Mouse (Mus musculus) neural tube, embryonic 11.5 days (tissue): ENCODE results near the gene Rad50. TPM values are rescaled to one million over a fixed set of nuclear protein-coding genes. Genes with fewer than 3 reads are reported as not detected.

Experiments used
- ATAC-seq: fragments of 200-750 bp; cut with Nextera tagmentation; 2 replicates; pipeline ENCODE4 v1.8.0; 2017; ENCODE audit warnings: moderate number of reproducible peaks, mild to moderate bottlenecking, moderate TSS enrichment, moderate library complexity; ENCODE audit not compliant: insufficient read depth, low FRiP score, low TSS enrichment
- DNase-seq: peaks from one replicate; pipeline ENCODE4 v3.0.0-alpha.2; 2015; ENCODE audit warnings: low spot score
- H3K27ac ChIP-seq: fragments of 300-500 bp; sonication (generic); 2 replicates; pipeline ENCODE4 v1.5.1; 2014; ENCODE audit warnings: low read depth, mild to moderate bottlenecking, low read length
- H3K27me3 ChIP-seq: fragments of 300-500 bp; sonication (generic); 2 replicates; pipeline ENCODE4 v1.6.1; 2014; ENCODE audit warnings: mild to moderate bottlenecking, low read length, mixed read lengths; ENCODE audit not compliant: control insufficient read depth, insufficient read depth
- H3K36me3 ChIP-seq: fragments of 300-500 bp; sonication (generic); 2 replicates; pipeline ENCODE4 v1.6.1; 2014; ENCODE audit warnings: mild to moderate bottlenecking, low read length, moderate library complexity, mixed read lengths; ENCODE audit not compliant: control insufficient read depth, insufficient read depth
- H3K4me1 ChIP-seq: fragments of 300-500 bp; sonication (generic); 2 replicates; pipeline ENCODE4 v1.6.1; 2014; ENCODE audit warnings: low read length, mixed read lengths; ENCODE audit not compliant: control insufficient read depth, insufficient read depth
- H3K4me2 ChIP-seq: fragments of 300-500 bp; sonication (generic); 2 replicates; pipeline ENCODE4 v1.6.1; 2014; ENCODE audit warnings: low read depth, mild to moderate bottlenecking, moderate library complexity
- H3K4me3 ChIP-seq: fragments of 300-500 bp; sonication (generic); 2 replicates; pipeline ENCODE4 v1.5.1; 2014; ENCODE audit warnings: low read depth, low read length
- H3K9ac ChIP-seq: fragments of 300-500 bp; sonication (generic); 2 replicates; pipeline ENCODE4 v1.6.1; 2014; ENCODE audit warnings: mild to moderate bottlenecking, low read length
- H3K9me3 ChIP-seq: fragments of 300-500 bp; sonication (generic); 2 replicates; pipeline ENCODE4 v1.6.1; 2016; ENCODE audit warnings: low read length; ENCODE audit not compliant: control insufficient read depth
- WGBS: fragments of 180-500 bp; shearing (Covaris S2); extraction: QIAGEN DNeasy Blood & Tissue Kit; methylation state at CpG from one replicate; pipeline ENCODE4 v1.1.7; 2014; 5-methylcytosine and 5-hydroxymethylcytosine counted together
- polyA plus RNA-seq: library from polyadenylated mRNA; unstranded; fragments of >200 nt; fragmentation: Nextera tagmentation; extraction: Ambion mirVana; gene quantifications from 2 replicates; pipeline ENCODE4 v1.2.1, GENCODE M21; 2014

Rad50 gene
- polyA plus RNA-seq, 1 experiment from 2014 or later, result 17.3 TPM

DNA sequence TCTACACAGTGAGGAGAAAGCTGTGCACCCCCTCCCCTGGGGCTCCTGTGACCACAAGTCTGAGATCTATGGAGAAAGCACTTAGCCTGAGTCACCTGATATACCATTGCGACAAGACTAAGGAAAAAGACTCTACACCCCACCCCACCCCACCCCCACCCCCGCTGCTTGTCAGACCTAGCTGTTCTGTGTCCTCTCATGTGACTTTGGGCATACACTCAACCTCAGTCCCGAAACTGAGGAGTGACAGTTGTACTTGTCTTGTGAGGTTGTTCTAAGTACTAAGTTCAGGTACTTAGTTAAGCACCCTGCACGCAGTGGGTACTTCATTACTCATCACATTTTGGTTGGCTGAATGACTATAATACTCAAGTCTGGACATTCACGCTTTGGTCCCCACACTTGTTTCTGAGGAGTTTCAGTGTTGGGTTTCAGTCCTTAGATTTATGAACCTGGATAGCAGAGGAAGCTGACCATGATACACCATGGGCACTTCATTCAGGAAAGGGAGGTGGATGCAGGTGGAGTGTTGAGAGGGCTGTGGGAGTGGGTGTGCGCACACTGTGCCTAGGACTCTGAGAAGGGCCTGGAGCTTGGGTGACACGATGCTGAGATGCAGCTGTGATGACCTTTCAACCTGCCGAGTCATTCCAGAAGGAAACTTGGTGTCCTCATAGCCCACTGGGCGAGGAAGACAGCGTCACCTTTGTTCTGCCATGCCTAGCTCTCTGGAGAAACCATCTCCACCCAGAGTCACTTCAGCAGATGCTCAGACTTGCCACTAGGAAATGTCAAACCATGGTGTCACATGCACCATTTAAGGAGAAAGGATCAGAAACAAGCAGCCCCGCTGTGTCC lies 85.3 kb downstream of the Rad50 start:
- WGBS, result 89% methylated on average over 11 of the region's 11 CpGs
- H3K36me3 ChIP-seq, result no peaks in the 10 kb centered on the region
- no peak overlapping the region for H3K4me2 ChIP-seq
- H3K27me3 ChIP-seq, result no peaks in the 10 kb centered on the region
- ATAC-seq (no peak), DNase-seq (no peak)
- H3K9ac ChIP-seq, result no peak overlapping the region
- H3K27ac ChIP-seq, result no peak overlapping the region
- H3K9me3 ChIP-seq, result 0 out of 2 replicates have a peak, but pooled peaks cover 3% of the 10 kb centered on the region
- no peaks in the 10 kb centered on the region for H3K4me1 ChIP-seq
- H3K4me3 ChIP-seq, result no peak overlapping the region

DNA sequence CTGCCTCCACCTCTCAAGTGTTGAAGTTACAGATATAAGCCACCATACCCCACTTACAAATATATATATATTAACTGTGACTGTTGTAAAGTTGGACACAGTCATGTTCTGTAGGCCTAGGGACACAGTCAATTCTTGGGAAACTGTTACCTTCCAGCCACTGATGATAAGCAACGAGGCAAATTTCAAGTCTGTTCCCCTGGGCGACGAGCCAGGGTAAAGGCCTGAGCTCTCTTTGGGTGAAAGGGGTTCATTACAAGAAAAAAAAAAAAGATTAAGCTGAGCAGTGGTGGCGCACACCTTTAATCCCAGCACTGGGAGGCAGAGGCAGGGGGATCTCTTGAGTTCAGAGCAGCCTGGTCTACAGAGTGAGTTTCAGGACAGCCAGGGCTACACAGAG lies 87.0 kb downstream of the Rad50 start:
- WGBS, result 90% methylated on average over 4 of the region's 4 CpGs
- DNase-seq (no peak), ATAC-seq (no peak)
- H3K4me3 ChIP-seq, result no peak overlapping the region
- H3K27ac ChIP-seq, result no peak overlapping the region
- no peaks in the 10 kb centered on the region for H3K27me3 ChIP-seq
- H3K4me1 ChIP-seq, result no peaks in the 10 kb centered on the region
- no peak overlapping the region for H3K9ac ChIP-seq
- no peak overlapping the region for H3K4me2 ChIP-seq
- H3K9me3 ChIP-seq, result 0 out of 2 replicates have a peak, but pooled peaks cover 3% of the 10 kb centered on the region
- no peaks in the 10 kb centered on the region for H3K36me3 ChIP-seq

DNA sequence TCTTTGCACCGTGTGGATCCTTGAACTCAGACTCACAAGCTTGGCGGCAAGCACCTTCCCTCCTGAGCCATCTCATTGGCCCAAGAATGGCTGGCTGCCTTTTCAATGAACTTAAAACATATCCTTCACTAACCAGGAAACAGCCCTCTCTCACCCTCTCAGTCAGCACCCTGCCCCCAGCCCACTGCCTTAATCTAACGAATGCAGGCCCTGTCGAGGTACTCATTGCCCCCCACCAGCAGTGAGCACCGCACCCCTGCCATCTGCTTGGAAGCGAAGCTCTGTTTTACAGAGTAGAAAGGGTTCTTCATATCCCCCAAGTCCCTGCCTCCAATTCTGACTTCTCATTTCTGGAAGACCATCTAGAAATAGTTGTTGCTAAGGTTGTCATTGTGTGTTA lies 87.7 kb downstream of the Rad50 start:
- ATAC-seq, result no peak
- Histone ChIP-seq H3K4me3 (no peak overlapping the region), H3K4me2 (no peak overlapping the region), H3K36me3 (no peaks in the 10 kb centered on the region), H3K9me3 (0 out of 2 replicates have a peak, but pooled peaks cover 3% of the 10 kb centered on the region), H3K9ac (no peak overlapping the region), H3K27ac (no peak overlapping the region), H3K4me1 (no peaks in the 10 kb centered on the region), H3K27me3 (no peaks in the 10 kb centered on the region)
- WGBS, result 69% methylated on average over 6 of the region's 6 CpGs
- DNase-seq, result no peak

DNA sequence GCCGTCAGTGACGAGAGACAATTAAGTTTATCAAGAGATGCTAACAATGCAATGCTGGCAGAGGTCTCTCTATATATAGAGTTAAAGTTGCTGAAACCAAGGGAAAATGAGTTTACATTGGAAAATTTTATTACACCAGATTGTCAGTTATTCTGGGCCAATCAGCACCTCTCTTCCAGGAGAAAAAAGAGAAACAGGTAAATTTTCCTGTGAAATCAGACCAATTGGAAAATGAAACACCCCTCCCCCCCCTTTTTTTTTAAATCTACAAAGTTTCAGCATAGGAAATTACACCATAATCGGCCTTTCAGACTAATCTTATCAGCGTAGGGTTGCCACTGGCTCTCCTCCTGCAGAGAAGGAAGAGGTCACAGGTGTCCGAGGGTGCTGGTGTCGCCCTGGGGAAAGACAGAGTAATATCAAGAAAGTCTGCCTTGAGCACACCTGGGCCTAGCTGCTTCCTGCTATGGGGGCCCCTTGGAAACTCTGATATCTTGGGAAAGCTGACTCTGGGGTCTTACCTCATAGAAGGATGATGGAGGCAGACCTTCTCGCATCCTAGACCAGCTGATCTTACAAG lies 88.4 kb downstream of the Rad50 start, which contains the start of gene Il4:
Gene Il4 (minus strand): TSS at position 51 of the 580 bp plus-strand sequence.
- Histone ChIP-seq H3K36me3 (no peaks in the 10 kb centered on the region), H3K4me2 (no peak within 1 kb of the TSS), H3K27me3 (no peaks in the 10 kb centered on the region), H3K9me3 (no peaks in the 10 kb centered on the region), H3K9ac (no peak within 1 kb of the TSS), H3K4me1 (no peaks in the 10 kb centered on the region), H3K27ac (no peak within 1 kb of the TSS), H3K4me3 (no peak within 1 kb of the TSS)
- no peak for ATAC-seq
- WGBS, result 83% methylated on average over 7 of the region's 7 CpGs
- DNase-seq, result no peak

DNA sequence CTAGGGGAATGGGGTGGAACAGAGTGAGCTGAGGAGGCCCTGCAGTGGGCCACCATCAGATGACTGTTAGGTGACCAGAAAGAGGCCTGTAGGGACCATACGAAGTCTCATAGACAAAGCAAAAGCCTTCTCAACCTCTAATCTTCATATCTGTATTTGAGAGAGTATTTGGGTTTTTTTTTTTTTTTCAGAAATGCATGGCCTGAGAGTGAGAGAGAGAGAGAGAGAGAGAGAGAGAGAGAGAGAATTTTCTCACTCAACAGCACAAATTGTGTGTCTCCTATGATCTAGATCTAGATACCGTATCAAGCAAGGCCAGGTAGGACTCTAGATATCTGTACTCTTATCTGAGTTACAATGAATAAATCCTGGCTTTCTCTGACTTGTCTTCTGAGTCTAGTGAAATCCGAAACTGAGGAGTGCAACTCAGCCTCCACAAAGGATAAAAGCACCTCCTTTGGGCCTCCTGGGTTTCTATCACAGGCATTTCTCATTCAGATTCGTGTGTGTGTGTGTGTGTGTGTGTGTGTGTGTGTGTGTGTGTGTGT lies 89.5 kb downstream of the Rad50 start:
- H3K27me3 ChIP-seq, result no peaks in the 10 kb centered on the region
- no peak overlapping the region for H3K27ac ChIP-seq
- no peaks in the 10 kb centered on the region for H3K9me3 ChIP-seq
- ATAC-seq (no peak), DNase-seq (no peak)
- H3K4me3 ChIP-seq, result no peak overlapping the region
- H3K4me2 ChIP-seq, result no peak overlapping the region
- no peaks in the 10 kb centered on the region for H3K4me1 ChIP-seq
- H3K9ac ChIP-seq, result no peak overlapping the region
- H3K36me3 ChIP-seq, result no peaks in the 10 kb centered on the region
- 78% methylated on average over 4 of the region's 4 CpGs for WGBS

DNA sequence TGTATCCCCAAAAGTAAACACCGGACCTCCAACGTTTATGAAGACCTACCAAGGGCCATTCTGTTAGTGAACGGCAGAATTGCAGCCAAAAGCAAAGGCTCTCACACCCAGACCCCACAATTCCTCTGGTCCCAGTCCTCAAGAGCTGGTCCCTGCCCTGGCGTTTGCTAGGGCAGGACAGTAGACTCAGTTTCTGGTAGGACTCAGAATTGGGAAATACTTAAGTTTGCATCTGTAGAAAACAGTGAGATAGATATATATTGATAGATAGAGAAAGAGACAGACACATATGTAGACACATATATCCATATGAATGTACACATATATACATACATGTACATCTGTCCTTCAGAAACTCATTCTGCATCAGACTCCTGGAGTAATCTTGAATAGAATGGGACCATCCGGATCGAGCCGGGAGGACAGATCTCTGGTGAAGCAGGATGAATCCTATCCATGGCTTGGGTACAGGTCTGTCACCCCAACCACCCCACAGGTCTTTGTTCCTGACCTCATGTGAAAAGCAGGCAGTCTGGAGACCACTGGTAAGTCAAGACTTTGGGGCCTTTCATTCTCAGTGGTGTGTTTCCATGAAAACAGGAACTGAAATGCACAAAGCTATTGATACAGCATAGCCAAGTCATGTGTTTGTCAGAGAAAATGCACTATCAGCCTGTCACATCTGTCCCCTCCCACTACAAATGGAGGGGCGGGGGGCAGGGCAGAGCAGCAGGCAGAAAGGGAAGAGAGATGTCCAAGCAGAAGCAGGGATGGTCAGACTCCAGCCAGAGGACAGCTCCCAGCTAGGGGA lies 90.2 kb downstream of the Rad50 start:
- H3K4me3 ChIP-seq, result no peak overlapping the region
- WGBS, result 81% methylated on average over 8 of the region's 8 CpGs
- no peaks in the 10 kb centered on the region for H3K9me3 ChIP-seq
- no peaks in the 10 kb centered on the region for H3K27me3 ChIP-seq
- no peak overlapping the region for H3K4me2 ChIP-seq
- H3K27ac ChIP-seq, result no peak overlapping the region
- no peaks in the 10 kb centered on the region for H3K4me1 ChIP-seq
- no peak for DNase-seq
- no peak for ATAC-seq
- no peak overlapping the region for H3K9ac ChIP-seq
- H3K36me3 ChIP-seq, result no peaks in the 10 kb centered on the region

DNA sequence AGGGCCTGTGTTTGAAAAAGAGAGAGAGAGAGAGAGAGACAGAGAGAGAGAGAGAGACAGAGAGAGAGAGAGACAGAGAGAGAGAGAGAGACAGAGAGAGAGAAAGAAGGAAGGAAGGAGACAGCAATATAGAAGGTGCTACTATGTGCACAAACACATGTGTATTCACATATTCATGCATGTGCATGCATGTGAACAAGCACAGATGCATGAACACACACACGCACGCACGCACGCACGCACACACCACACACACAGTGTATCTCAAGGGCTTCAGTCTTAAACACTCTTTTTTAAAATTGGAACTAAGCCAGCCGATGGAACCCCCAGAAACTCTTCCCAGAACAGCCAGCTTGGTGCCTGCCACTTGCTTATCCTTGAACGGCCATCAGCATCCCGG lies 91.5 kb downstream of the Rad50 start:
- Histone ChIP-seq H3K36me3 (no peaks in the 10 kb centered on the region), H3K27me3 (no peaks in the 10 kb centered on the region), H3K4me3 (no peak overlapping the region), H3K27ac (no peak overlapping the region), H3K9me3 (no peaks in the 10 kb centered on the region), H3K9ac (no peak overlapping the region), H3K4me2 (no peak overlapping the region), H3K4me1 (no peaks in the 10 kb centered on the region)
- ATAC-seq, result no peak
- 93% methylated on average over 8 of the region's 8 CpGs for WGBS
- DNase-seq, result no peak

DNA sequence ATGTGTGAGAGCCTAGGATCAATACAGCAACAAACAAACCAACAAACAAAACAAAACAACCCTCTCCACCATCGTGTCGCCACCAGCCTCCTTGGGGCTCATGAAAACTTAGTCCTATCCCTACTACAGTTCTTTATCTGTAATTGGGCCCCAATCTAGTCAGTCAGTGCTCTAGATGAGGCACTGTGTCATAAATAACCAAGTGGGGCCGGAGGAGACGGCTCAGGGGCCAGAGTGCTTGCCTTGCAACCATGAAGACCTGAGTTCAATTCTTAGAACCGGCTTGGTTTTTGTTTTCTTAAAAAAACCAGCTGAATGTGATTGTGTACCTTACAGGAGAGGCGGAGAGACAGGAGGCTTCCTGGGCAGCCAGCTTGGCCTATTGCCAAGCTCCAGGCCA lies 91.9 kb downstream of the Rad50 start:
- Histone ChIP-seq H3K36me3 (no peaks in the 10 kb centered on the region), H3K4me1 (no peaks in the 10 kb centered on the region)

More for the DNA sequence above, 91.9 kb downstream of the Rad50 start:
- no peak for DNase-seq
- H3K9ac ChIP-seq, result no peak overlapping the region
- no peak for ATAC-seq
- no peaks in the 10 kb centered on the region for H3K9me3 ChIP-seq
- no peak overlapping the region for H3K4me3 ChIP-seq
- 76% methylated on average over 6 of the region's 6 CpGs for WGBS
- no peak overlapping the region for H3K4me2 ChIP-seq
- no peaks in the 10 kb centered on the region for H3K27me3 ChIP-seq
- no peak overlapping the region for H3K27ac ChIP-seq
